In genomic region chr15:98987661-98988181, GRCm38 (mm10) we compare ENCODE assay signal across 11 mouse cellular contexts. TPM values are rescaled to one million over a fixed set of nuclear protein-coding genes. Genes with fewer than 3 reads are reported as not detected.
DNase-seq lines count a peak whose midpoint lies in the region; ATAC-seq lines count a peak whose summit lies in the region.
"Had no signal": no experiment of that assay in that cellular context is flagged by ENCODE, and none has a peak within 500 bp of the region (broad histone marks: within the 10 kb centered on the region; RNA-seq: fewer than 3 reads in every experiment).

No protein-coding gene starts in this region.

- H3K4me1 ChIP-seq in kidney, embryonic 16.5 days (ENCODE audit: insufficient read depth, low read length) = peaks cover 47% of the 10 kb centered on the region
- H3K4me1 ChIP-seq in embryonic facial prominence, embryonic 12.5 days = peaks cover 57% of the 10 kb centered on the region
- peaks cover 76% of the 10 kb centered on the region for H3K4me1 ChIP-seq in hindbrain, embryonic 12.5 days
- peaks cover 65% of the 10 kb centered on the region for H3K4me1 ChIP-seq in neural tube, embryonic 12.5 days
- peaks cover 30% of the 10 kb centered on the region for H3K4me1 ChIP-seq in liver, embryonic 11.5 days (replicated peaks; ENCODE audit: control insufficient read depth, insufficient read depth, low read length)

- no peak overlapping the region for H3K4me3 ChIP-seq in kidney, embryonic 16.5 days (ENCODE audit: low read length)
- no peak overlapping the region for H3K4me3 ChIP-seq in embryonic facial prominence, embryonic 12.5 days
- H3K4me3 ChIP-seq in hindbrain, embryonic 12.5 days = peak overlapping the region; percentile 52
- H3K4me3 ChIP-seq in neural tube, embryonic 12.5 days = peak overlapping the region; percentile 18; the same call in 1 of the 2 replicates
- H3K4me3 ChIP-seq in liver, embryonic 11.5 days (ENCODE audit: low read depth, low read length) = no peak overlapping the region

- 47% methylated on average over 8 of the region's 8 CpGs for WGBS in kidney, embryonic 16.5 days
- WGBS in embryonic facial prominence, embryonic 12.5 days = 43% methylated on average over 8 of the region's 8 CpGs
- 29% methylated on average over 8 of the region's 8 CpGs for WGBS in hindbrain, embryonic 12.5 days
- 28% methylated on average over 8 of the region's 8 CpGs for WGBS in neural tube, embryonic 12.5 days
- 72% methylated on average over 8 of the region's 8 CpGs for WGBS in liver, embryonic 11.5 days

- H3K27me3 ChIP-seq in kidney, embryonic 16.5 days (ENCODE audit: insufficient read depth, low read length) = no peaks in the 10 kb centered on the region
- H3K27me3 ChIP-seq in embryonic facial prominence, embryonic 12.5 days = no peaks in the 10 kb centered on the region
- no peaks in the 10 kb centered on the region for H3K27me3 ChIP-seq in hindbrain, embryonic 12.5 days
- no peaks in the 10 kb centered on the region for H3K27me3 ChIP-seq in neural tube, embryonic 12.5 days (replicated peaks)
- H3K27me3 ChIP-seq in liver, embryonic 11.5 days (replicated peaks; ENCODE audit: control insufficient read depth, insufficient read depth, low read length) = no peaks in the 10 kb centered on the region
- H3K27me3 ChIP-seq: Patski had no signal

- no peak for DNase-seq in kidney, adult 11 months
- DNase-seq in liver, embryonic 11.5 days (ENCODE audit: low spot score) = no peak
- DNase-seq in left cerebral cortex, postnatal 4 days = no peak

- H3K27ac ChIP-seq in kidney, embryonic 16.5 days (ENCODE audit: low read length) = peak overlapping the region; percentile 83
- H3K27ac ChIP-seq in embryonic facial prominence, embryonic 12.5 days = peak overlapping the region; percentile 85
- H3K27ac ChIP-seq in hindbrain, embryonic 12.5 days = peak overlapping the region; percentile 99
- H3K27ac ChIP-seq in neural tube, embryonic 12.5 days = peak overlapping the region; percentile 95
- H3K27ac ChIP-seq in liver, embryonic 11.5 days (ENCODE audit: low read depth, low read length) = no peak overlapping the region

- intact Hi-C loops in left cerebral cortex, postnatal 4 days (cut with DNase I) = no loop called here

- no peaks in the 10 kb centered on the region for H3K36me3 ChIP-seq in kidney, embryonic 16.5 days (ENCODE audit: insufficient read depth, low read length)
- no peaks in the 10 kb centered on the region for H3K36me3 ChIP-seq in embryonic facial prominence, embryonic 12.5 days
- H3K36me3 ChIP-seq in hindbrain, embryonic 12.5 days = no peaks in the 10 kb centered on the region
- H3K36me3 ChIP-seq in neural tube, embryonic 12.5 days = no peaks in the 10 kb centered on the region
- H3K36me3 ChIP-seq in liver, embryonic 11.5 days (ENCODE audit: control insufficient read depth, insufficient read depth, low read length) = no peaks in the 10 kb centered on the region

- H3K9ac ChIP-seq in kidney, embryonic 16.5 days (replicated peaks; ENCODE audit: low read length) = peak overlapping the region; percentile 39; the same call in 1 of the 2 replicates
- H3K9ac ChIP-seq in embryonic facial prominence, embryonic 12.5 days = no peak overlapping the region; the same call in 1 of the 2 replicates
- peak overlapping the region; percentile 88 for H3K9ac ChIP-seq in hindbrain, embryonic 12.5 days
- peak overlapping the region; percentile 80 for H3K9ac ChIP-seq in neural tube, embryonic 12.5 days
- H3K9ac ChIP-seq in liver, embryonic 11.5 days (ENCODE audit: low read depth, low read length) = no peak overlapping the region

- no peak overlapping the region for H3K4me2 ChIP-seq in kidney, embryonic 16.5 days (replicated peaks; ENCODE audit: low read depth, low read length)
- H3K4me2 ChIP-seq in embryonic facial prominence, embryonic 12.5 days (replicated peaks) = no peak overlapping the region; the same call in 1 of the 2 replicates
- H3K4me2 ChIP-seq in hindbrain, embryonic 12.5 days (replicated peaks) = peak overlapping the region; percentile 63
- H3K4me2 ChIP-seq in neural tube, embryonic 12.5 days (replicated peaks) = peak overlapping the region; percentile 71
- no peak overlapping the region for H3K4me2 ChIP-seq in liver, embryonic 11.5 days

- no peaks in the 10 kb centered on the region for H3K9me3 ChIP-seq in kidney, embryonic 16.5 days (ENCODE audit: low read length)
- H3K9me3 ChIP-seq in embryonic facial prominence, embryonic 12.5 days = no peaks in the 10 kb centered on the region
- H3K9me3 ChIP-seq in hindbrain, embryonic 12.5 days (replicated peaks) = no peaks in the 10 kb centered on the region
- H3K9me3 ChIP-seq in neural tube, embryonic 12.5 days = no peaks in the 10 kb centered on the region
- no peaks in the 10 kb centered on the region for H3K9me3 ChIP-seq in liver, embryonic 11.5 days (ENCODE audit: control insufficient read depth, low read length)

- ATAC-seq in kidney, embryonic 16.5 days (ENCODE audit: low FRiP score, low TSS enrichment) = no peak
- no peak for ATAC-seq in embryonic facial prominence, embryonic 12.5 days (ENCODE audit: insufficient number of reproducible peaks, insufficient read depth, low FRiP score, low TSS enrichment)
- ATAC-seq in hindbrain, embryonic 12.5 days (ENCODE audit: low FRiP score) = no peak
- ATAC-seq in neural tube, embryonic 12.5 days (ENCODE audit: low FRiP score, low read depth) = no peak
- ATAC-seq in liver, embryonic 11.5 days (replicated peaks; ENCODE audit: low FRiP score) = no peak
- no peak for ATAC-seq in monocyte, adult 5-6 weeks (replicated peaks; ENCODE audit: insufficient number of reproducible peaks, low FRiP score, low TSS enrichment, poor library complexity, severe bottlenecking)
- ATAC-seq: Patski had no signal

RNA-seq across cellular contexts. Expression of gene Tuba1a, which starts 34.2 kb away (rescaled TPM):
- polyA plus RNA-seq in kidney, embryonic 16.5 days (2015; fragmentation: Nextera tagmentation; extraction: Ambion mirVana) = 925 and 946 TPM in 2 replicates
- 2,353 and 2,615 TPM in 2 replicates for polyA plus RNA-seq in embryonic facial prominence, embryonic 12.5 days (2016; fragmentation: Nextera tagmentation; extraction: Ambion mirVana)
- 9,547 and 9,692 TPM in 2 replicates for polyA plus RNA-seq in hindbrain, embryonic 12.5 days (2016; fragmentation: Nextera tagmentation; extraction: Ambion mirVana)
- polyA plus RNA-seq in neural tube, embryonic 12.5 days (2016; fragmentation: Nextera tagmentation; extraction: Ambion mirVana) = 10,701 and 10,796 TPM in 2 replicates
- 419 and 432 TPM in 2 replicates for polyA plus RNA-seq in liver, embryonic 11.5 days (2014; fragmentation: Nextera tagmentation; extraction: Ambion mirVana)
- total RNA-seq in monocyte, adult 5-6 weeks (2017) = 79.8 to 96.7 TPM (median 88.2 TPM) in 3 replicates
- total RNA-seq in left cerebral cortex, postnatal 4 days (2021) = 1,000 to 10,000 TPM; 8,276 to 8,744 TPM

RNA-seq across cellular contexts. Expression of gene Gm49450, which starts 34.4 kb away (rescaled TPM):
- not detected in 2 replicates for polyA plus RNA-seq in kidney, embryonic 16.5 days (2015; fragmentation: Nextera tagmentation; extraction: Ambion mirVana)
- not detected in 2 replicates for polyA plus RNA-seq in embryonic facial prominence, embryonic 12.5 days (2016; fragmentation: Nextera tagmentation; extraction: Ambion mirVana)
- polyA plus RNA-seq in hindbrain, embryonic 12.5 days (2016; fragmentation: Nextera tagmentation; extraction: Ambion mirVana) = not detected in 2 replicates
- not detected in 2 replicates for polyA plus RNA-seq in neural tube, embryonic 12.5 days (2016; fragmentation: Nextera tagmentation; extraction: Ambion mirVana)
- not detected in 2 replicates for polyA plus RNA-seq in liver, embryonic 11.5 days (2014; fragmentation: Nextera tagmentation; extraction: Ambion mirVana)
- total RNA-seq in monocyte, adult 5-6 weeks (2017) = 12.2 to 56.4 TPM in 2 of 3 replicates, not detected in the other
- not detected for total RNA-seq in left cerebral cortex, postnatal 4 days (2021)
- total RNA-seq: heart, postnatal 10 days had no signal
- polyA plus RNA-seq: liver, embryonic 16.5 days; Patski had no signal

RNA-seq across cellular contexts. Expression of gene Tuba1c, which starts 42.0 kb away (rescaled TPM):
- polyA plus RNA-seq in kidney, embryonic 16.5 days (2015; fragmentation: Nextera tagmentation; extraction: Ambion mirVana) = 213 and 219 TPM in 2 replicates
- polyA plus RNA-seq in embryonic facial prominence, embryonic 12.5 days (2016; fragmentation: Nextera tagmentation; extraction: Ambion mirVana) = 98.8 and 103 TPM in 2 replicates
- polyA plus RNA-seq in hindbrain, embryonic 12.5 days (2016; fragmentation: Nextera tagmentation; extraction: Ambion mirVana) = 59.6 and 72.4 TPM in 2 replicates
- 62.0 and 64.6 TPM in 2 replicates for polyA plus RNA-seq in neural tube, embryonic 12.5 days (2016; fragmentation: Nextera tagmentation; extraction: Ambion mirVana)
- polyA plus RNA-seq in liver, embryonic 11.5 days (2014; fragmentation: Nextera tagmentation; extraction: Ambion mirVana) = 202 and 214 TPM in 2 replicates
- total RNA-seq in monocyte, adult 5-6 weeks (2017) = 104 to 150 TPM (median 116 TPM) in 3 replicates
- total RNA-seq in left cerebral cortex, postnatal 4 days (2021) = 100 to 1,000 TPM; 548 to 589 TPM

RNA-seq across cellular contexts. Expression of gene Tuba1b, which starts 53.4 kb away (rescaled TPM):
- polyA plus RNA-seq in kidney, embryonic 16.5 days (2015; fragmentation: Nextera tagmentation; extraction: Ambion mirVana) = 1,826 and 1,900 TPM in 2 replicates
- polyA plus RNA-seq in embryonic facial prominence, embryonic 12.5 days (2016; fragmentation: Nextera tagmentation; extraction: Ambion mirVana) = 1,598 and 1,609 TPM in 2 replicates
- 1,219 and 1,243 TPM in 2 replicates for polyA plus RNA-seq in hindbrain, embryonic 12.5 days (2016; fragmentation: Nextera tagmentation; extraction: Ambion mirVana)
- 1,299 and 1,329 TPM in 2 replicates for polyA plus RNA-seq in neural tube, embryonic 12.5 days (2016; fragmentation: Nextera tagmentation; extraction: Ambion mirVana)
- polyA plus RNA-seq in liver, embryonic 11.5 days (2014; fragmentation: Nextera tagmentation; extraction: Ambion mirVana) = 1,854 and 2,015 TPM in 2 replicates
- total RNA-seq in monocyte, adult 5-6 weeks (2017) = 86.5 to 154 TPM (median 137 TPM) in 3 replicates
- total RNA-seq in left cerebral cortex, postnatal 4 days (2021) = 1,000 to 10,000 TPM; 1,107 to 1,135 TPM

Comparison
In these comparisons a context has a peak if more than half of its experiments do, and no peak if none do; other contexts are left out.
1. H3K4me2 ChIP-seq: peak in hindbrain, embryonic 12.5 days (single experiment) and neural tube, embryonic 12.5 days (single experiment); none in kidney, embryonic 16.5 days (single experiment), embryonic facial prominence, embryonic 12.5 days (single experiment) and liver, embryonic 11.5 days (single experiment).
2. H3K4me3 ChIP-seq: peak in hindbrain, embryonic 12.5 days (single experiment) and neural tube, embryonic 12.5 days (single experiment); none in kidney, embryonic 16.5 days (single experiment), embryonic facial prominence, embryonic 12.5 days (single experiment) and liver, embryonic 11.5 days (single experiment).
3. H3K9ac ChIP-seq: peak in kidney, embryonic 16.5 days (single experiment), hindbrain, embryonic 12.5 days (single experiment) and neural tube, embryonic 12.5 days (single experiment); none in embryonic facial prominence, embryonic 12.5 days (single experiment) and liver, embryonic 11.5 days (single experiment).